Mouse (Mus musculus): ENCODE results near the gene Prdm13.

DNA sequence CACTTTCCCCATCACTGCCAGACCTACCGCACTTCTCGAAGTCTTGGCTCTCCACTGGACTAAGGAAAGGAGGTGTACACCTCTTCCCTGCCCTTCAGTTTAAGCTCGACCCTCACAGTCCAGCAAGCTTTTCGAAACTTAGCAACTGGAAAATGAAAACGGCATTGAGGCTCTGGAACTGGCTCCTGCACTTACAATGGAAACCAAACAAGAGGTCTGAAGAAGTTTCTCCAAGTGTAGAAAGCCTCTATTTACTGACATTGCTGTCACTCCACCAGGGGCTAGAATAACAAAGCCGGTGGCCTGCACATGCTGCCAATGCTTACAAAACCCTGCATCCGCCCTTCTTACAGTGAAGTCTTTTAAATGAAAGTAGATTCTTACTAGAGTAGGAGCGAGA lies 11.1 kb downstream of the Prdm13 start:
- TF ChIP-seq CTCF (IDR thresholded peaks at IDR 0.05): no peak
- no peak for TF ChIP-seq EP300 (IDR thresholded peaks at IDR 0.05)
